Mouse (Mus musculus): ENCODE data around the gene Rpl23a.

DNA sequence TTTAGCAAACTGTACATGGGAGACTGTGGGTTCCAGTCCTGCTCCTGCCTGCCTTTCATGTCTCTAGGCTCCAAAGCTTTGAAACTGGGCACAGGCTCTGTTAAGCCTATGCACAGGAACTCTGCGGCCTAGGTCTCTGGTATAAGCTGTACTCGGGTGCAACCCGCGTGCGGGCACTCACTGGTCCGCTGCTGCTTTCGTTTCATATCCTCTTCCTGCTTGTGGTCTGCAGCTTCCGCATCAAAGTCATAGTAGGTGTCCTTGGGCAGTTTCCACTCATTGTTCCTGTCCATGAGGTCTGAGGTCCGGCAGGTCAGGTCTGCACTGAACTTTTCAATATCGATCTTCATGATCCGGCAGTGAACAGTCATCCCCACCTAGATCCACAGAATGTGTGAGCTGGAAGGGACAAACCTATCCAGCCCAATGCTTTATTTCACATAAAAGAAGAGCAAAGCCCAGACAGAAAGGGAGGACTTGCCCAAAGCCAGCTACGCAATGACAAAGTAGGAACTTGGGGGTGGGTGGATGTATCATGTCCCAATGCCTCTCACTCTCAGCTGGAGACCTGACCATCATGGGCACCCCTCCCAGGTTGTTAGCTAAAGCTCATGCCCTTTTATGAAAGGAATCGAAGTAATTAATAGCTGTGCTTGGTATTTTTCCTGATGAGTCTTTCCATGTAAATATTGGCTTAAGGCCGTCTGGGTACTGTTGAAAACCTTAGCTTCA lies 29.9 kb upstream of the Rpl23a start:
- TF ChIP-seq ZC3H11A (IDR thresholded peaks at IDR 0.05; ENCODE audit: low read depth, low read length) = no peak
- no peak for TF ChIP-seq SIN3A (IDR thresholded peaks at IDR 0.05; ENCODE audit: low read length)
- TF ChIP-seq POLR2A (IDR thresholded peaks at IDR 0.05; ENCODE audit: low read depth, low read length) = no peak
- no peak for TF ChIP-seq JUND (conservative IDR thresholded peaks at IDR 0.05; ENCODE audit: low read depth, low read length)
- TF ChIP-seq ETS1 (conservative IDR thresholded peaks at IDR 0.05; ENCODE audit: low read depth, low read length) = no peak
- no peak for TF ChIP-seq USF1 (IDR thresholded peaks at IDR 0.05; ENCODE audit: low read depth, low read length)
